Mouse (Mus musculus): ENCODE results near the gene Cop1. TPM values are rescaled to one million over a fixed set of nuclear protein-coding genes. Genes with fewer than 3 reads are reported as not detected.

The Cop1 gene
- polyA plus RNA-seq, 1 experiment from 2014 or later = 104 TPM

GRCm38 (mm10) chr1:159235674-159236073 is 3.6 kb downstream of the Cop1 start:
- Histone ChIP-seq H3K4me2 (no peak overlapping the region), H3K36me3 (replicated peaks) (peaks cover 7% of the 10 kb centered on the region), H3K27me3 (no peaks in the 10 kb centered on the region), H3K9me3 (no peaks in the 10 kb centered on the region), H3K9ac (no peak overlapping the region), H3K4me3 (replicated peaks) (no peak overlapping the region), H3K27ac (no peak overlapping the region), H3K4me1 (peaks cover 26% of the 10 kb centered on the region)
- WGBS = 88% methylated on average over 2 of the region's 2 CpGs
- ATAC-seq (ENCODE audit: low FRiP score) = no peak

- no peak for ATAC-seq (ENCODE audit: low FRiP score)
- Histone ChIP-seq H3K9ac (no peak overlapping the region), H3K4me1 (peaks cover 25% of the 10 kb centered on the region), H3K27ac (no peak overlapping the region), H3K27me3 (no peaks in the 10 kb centered on the region), H3K4me2 (no peak overlapping the region), H3K36me3 (replicated peaks) (peaks cover 7% of the 10 kb centered on the region), H3K4me3 (replicated peaks) (no peak overlapping the region), H3K9me3 (no peaks in the 10 kb centered on the region)
- 83% methylated on average over 6 of the region's 6 CpGs for WGBS
Observed at GRCm38 (mm10) chr1:159238147-159238546, 6.0 kb downstream of the Cop1 start.

GRCm38 (mm10) chr1:159250320-159250719 is 18.2 kb downstream of the Cop1 start:
- H3K36me3 ChIP-seq (replicated peaks) = peaks cover 17% of the 10 kb centered on the region
- ATAC-seq (ENCODE audit: low FRiP score) = no peak

GRCm38 (mm10) chr1:159253078-159253477 is 21.0 kb downstream of the Cop1 start:
- Histone ChIP-seq H3K9me3 (no peaks in the 10 kb centered on the region), H3K4me1 (no peaks in the 10 kb centered on the region), H3K27me3 (no peaks in the 10 kb centered on the region), H3K4me2 (no peak overlapping the region), H3K9ac (no peak overlapping the region), H3K27ac (no peak overlapping the region), H3K4me3 (replicated peaks) (no peak overlapping the region), H3K36me3 (replicated peaks) (peaks cover 18% of the 10 kb centered on the region)
- 89% methylated on average over 2 of the region's 2 CpGs for WGBS
- no peak for ATAC-seq (ENCODE audit: low FRiP score)

More at GRCm38 (mm10) chr1:159250320-159250719, 18.2 kb downstream of the Cop1 start:
- no peaks in the 10 kb centered on the region for H3K27me3 ChIP-seq
- WGBS = 83% methylated on average over 2 of the region's 2 CpGs
- no peak overlapping the region for H3K4me2 ChIP-seq
- no peak overlapping the region for H3K27ac ChIP-seq
- H3K9ac ChIP-seq = no peak overlapping the region
- no peaks in the 10 kb centered on the region for H3K9me3 ChIP-seq
- H3K4me3 ChIP-seq (replicated peaks) = no peak overlapping the region
- no peaks in the 10 kb centered on the region for H3K4me1 ChIP-seq

GRCm38 (mm10) chr1:159254906-159255685 is 23.0 kb downstream of the Cop1 start:
- no peaks in the 10 kb centered on the region for H3K4me1 ChIP-seq
- 83% methylated on average over 5 of the region's 5 CpGs for WGBS
- peaks cover 18% of the 10 kb centered on the region for H3K36me3 ChIP-seq (replicated peaks)
- H3K9ac ChIP-seq = no peak overlapping the region
- H3K27ac ChIP-seq = no peak overlapping the region
- no peak overlapping the region for H3K4me3 ChIP-seq (replicated peaks)
- H3K27me3 ChIP-seq = no peaks in the 10 kb centered on the region
- H3K4me2 ChIP-seq = no peak overlapping the region
- no peak for ATAC-seq (ENCODE audit: low FRiP score)
- no peaks in the 10 kb centered on the region for H3K9me3 ChIP-seq

GRCm38 (mm10) chr1:159256543-159256942 is 24.4 kb downstream of the Cop1 start:
- no peaks in the 10 kb centered on the region for H3K9me3 ChIP-seq
- H3K4me1 ChIP-seq = no peaks in the 10 kb centered on the region
- WGBS = 100% methylated on average over 1 of the region's 1 CpGs
- no peak for ATAC-seq (ENCODE audit: low FRiP score)
- no peaks in the 10 kb centered on the region for H3K27me3 ChIP-seq
- H3K36me3 ChIP-seq (replicated peaks) = peaks cover 18% of the 10 kb centered on the region
- no peak overlapping the region for H3K4me3 ChIP-seq (replicated peaks)
- no peak overlapping the region for H3K27ac ChIP-seq
- no peak overlapping the region for H3K9ac ChIP-seq
- H3K4me2 ChIP-seq = no peak overlapping the region

- Histone ChIP-seq H3K4me2 (no peak overlapping the region), H3K9ac (no peak overlapping the region), H3K36me3 (replicated peaks) (peaks cover 7% of the 10 kb centered on the region; the same call in 1 of the 2 replicates), H3K27me3 (no peaks in the 10 kb centered on the region), H3K4me1 (no peaks in the 10 kb centered on the region), H3K4me3 (replicated peaks) (no peak overlapping the region), H3K9me3 (no peaks in the 10 kb centered on the region), H3K27ac (no peak overlapping the region)
- 97% methylated on average over 3 of the region's 3 CpGs for whole genome bisulfite sequencing
- no peak for ATAC-seq (ENCODE audit: low FRiP score)
Observed at GRCm38 (mm10) chr1:159263820-159264219, 31.7 kb downstream of the Cop1 start.

- Histone ChIP-seq H3K36me3 (replicated peaks) (peaks cover 7% of the 10 kb centered on the region), H3K27me3 (no peaks in the 10 kb centered on the region), H3K9ac (no peak overlapping the region), H3K4me2 (no peak overlapping the region), H3K4me3 (replicated peaks) (no peak overlapping the region), H3K9me3 (no peaks in the 10 kb centered on the region), H3K4me1 (no peaks in the 10 kb centered on the region), H3K27ac (no peak overlapping the region)
- 85% methylated on average over 1 of the region's 1 CpGs for WGBS
- no peak for ATAC-seq (ENCODE audit: low FRiP score)
Observed at GRCm38 (mm10) chr1:159280072-159280471, 48.0 kb downstream of the Cop1 start.

GRCm38 (mm10) chr1:159281861-159282260 is 49.7 kb downstream of the Cop1 start:
- H3K4me1 ChIP-seq = no peaks in the 10 kb centered on the region
- 90% methylated on average over 1 of the region's 1 CpGs for WGBS
- no peaks in the 10 kb centered on the region for H3K9me3 ChIP-seq
- no peak overlapping the region for H3K4me3 ChIP-seq (replicated peaks)
- H3K4me2 ChIP-seq = no peak overlapping the region
- H3K36me3 ChIP-seq (replicated peaks) = peaks cover 7% of the 10 kb centered on the region
- H3K27me3 ChIP-seq = no peaks in the 10 kb centered on the region
- H3K27ac ChIP-seq = no peak overlapping the region
- H3K9ac ChIP-seq = no peak overlapping the region
- no peak for ATAC-seq (ENCODE audit: low FRiP score)

GRCm38 (mm10) chr1:159286833-159287232 is 54.7 kb downstream of the Cop1 start:
- H3K9ac ChIP-seq = no peak overlapping the region
- peaks cover under 1% of the 10 kb centered on the region for H3K36me3 ChIP-seq (replicated peaks)
- H3K27ac ChIP-seq = no peak overlapping the region
- H3K4me1 ChIP-seq = no peaks in the 10 kb centered on the region
- H3K4me3 ChIP-seq (replicated peaks) = no peak overlapping the region
- 61% methylated on average over 1 of the region's 1 CpGs for WGBS
- no peaks in the 10 kb centered on the region for H3K27me3 ChIP-seq
- H3K9me3 ChIP-seq = no peaks in the 10 kb centered on the region
- no peak for ATAC-seq (ENCODE audit: low FRiP score)
- H3K4me2 ChIP-seq = no peak overlapping the region

- no peaks in the 10 kb centered on the region for H3K27me3 ChIP-seq
- H3K9ac ChIP-seq = no peak overlapping the region
- no peaks in the 10 kb centered on the region for H3K9me3 ChIP-seq
- no peak overlapping the region for H3K4me2 ChIP-seq
- H3K27ac ChIP-seq = no peak overlapping the region
- no peak overlapping the region for H3K4me3 ChIP-seq (replicated peaks)
- ATAC-seq (ENCODE audit: low FRiP score) = peak; percentile 42; the same call in 1 of the 2 replicates
- peaks cover 12% of the 10 kb centered on the region for H3K36me3 ChIP-seq (replicated peaks)
- no peaks in the 10 kb centered on the region for H3K4me1 ChIP-seq
Observed at GRCm38 (mm10) chr1:159290219-159290618, 58.1 kb downstream of the Cop1 start.

GRCm38 (mm10) chr1:159290859-159291258 is 58.7 kb downstream of the Cop1 start:
- no peak overlapping the region for H3K4me2 ChIP-seq
- peaks cover 12% of the 10 kb centered on the region for H3K36me3 ChIP-seq (replicated peaks)
- no peak overlapping the region for H3K4me3 ChIP-seq (replicated peaks)
- no peak overlapping the region for H3K27ac ChIP-seq
- H3K9ac ChIP-seq = no peak overlapping the region
- ATAC-seq (ENCODE audit: low FRiP score) = no peak
- no peaks in the 10 kb centered on the region for H3K4me1 ChIP-seq
- 96% methylated on average over 2 of the region's 2 CpGs for WGBS
- no peaks in the 10 kb centered on the region for H3K9me3 ChIP-seq
- H3K27me3 ChIP-seq = no peaks in the 10 kb centered on the region

GRCm38 (mm10) chr1:159301418-159302082 is 69.4 kb downstream of the Cop1 start:
- no peak for ATAC-seq (ENCODE audit: low FRiP score)

More at GRCm38 (mm10) chr1:159301418-159302082, 69.4 kb downstream of the Cop1 start:
- no peaks in the 10 kb centered on the region for H3K9me3 ChIP-seq
- no peak overlapping the region for H3K27ac ChIP-seq
- H3K9ac ChIP-seq = no peak overlapping the region
- no peaks in the 10 kb centered on the region for H3K27me3 ChIP-seq
- no peak overlapping the region for H3K4me2 ChIP-seq
- no peak overlapping the region for H3K4me3 ChIP-seq (replicated peaks)
- no peaks in the 10 kb centered on the region for H3K4me1 ChIP-seq
- WGBS = 96% methylated on average over 7 of the region's 7 CpGs
- no peaks in the 10 kb centered on the region for H3K36me3 ChIP-seq (replicated peaks)
